Mouse (Mus musculus): Measurements from ENCODE around the gene Nup50. TPM values are rescaled to one million over a fixed set of nuclear protein-coding genes. Genes with fewer than 3 reads are reported as not detected.

Nup50 gene
- 10 to 100 TPM; 45.3 to 58.9 TPM for polyA plus RNA-seq (2017; shearing (Covaris generic))

DNA sequence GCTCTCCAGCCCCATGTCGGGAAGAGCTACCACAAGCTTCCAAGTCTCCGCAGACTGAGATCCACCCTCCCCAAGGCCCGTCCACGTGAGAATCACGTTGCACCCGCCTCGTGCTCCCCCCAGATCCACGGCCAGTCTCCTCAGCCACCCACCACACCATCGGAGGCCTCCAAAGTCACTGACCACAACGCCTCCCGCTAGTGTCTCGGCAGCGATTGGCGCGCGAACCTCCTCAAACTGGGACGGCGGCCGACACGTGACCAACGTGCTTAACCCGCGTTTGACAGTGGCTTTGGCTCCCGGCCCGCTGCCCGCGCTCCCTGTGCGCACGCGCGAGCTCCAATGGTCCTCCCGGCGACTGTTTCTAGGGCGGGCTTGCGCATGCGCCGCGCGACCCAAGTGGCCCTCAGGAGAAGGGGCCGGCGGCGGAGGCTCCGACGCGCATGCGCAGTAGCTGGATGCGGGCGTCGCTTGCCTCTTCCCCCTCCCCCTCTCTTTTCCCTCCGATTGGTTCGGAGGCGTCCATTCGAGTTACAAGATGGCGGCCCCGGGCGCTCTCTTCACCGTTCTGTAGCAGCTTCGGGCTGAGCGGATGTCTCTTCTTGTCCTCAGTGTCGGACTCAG is at the start of gene Nup50:
TSS of gene Nup50 (plus strand) at position 528 of the 624 bp plus-strand sequence.

DNA sequence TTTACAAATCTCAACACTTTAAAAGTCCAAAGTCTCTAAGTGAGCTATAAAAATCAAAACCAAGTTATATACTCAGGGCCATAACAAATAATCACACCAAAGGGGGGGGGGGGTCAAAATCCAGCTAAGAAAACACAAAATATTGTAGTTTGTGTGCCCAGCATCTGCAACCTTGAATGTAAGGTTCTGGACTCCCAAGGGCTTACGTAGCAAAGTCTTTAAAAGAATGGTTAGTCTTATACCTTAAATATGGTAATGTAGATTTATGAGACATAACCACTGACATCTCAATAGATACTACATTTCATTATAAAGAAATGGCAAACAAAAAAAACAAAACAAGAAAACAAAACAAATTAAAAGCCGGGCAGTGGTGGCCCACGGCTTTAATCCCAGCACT is 3.3 kb upstream of the Nup50 start, which contains the start of gene Gm29666:
TSS of gene Gm29666 (minus strand) at position 101 of the 400 bp plus-strand sequence.

DNA sequence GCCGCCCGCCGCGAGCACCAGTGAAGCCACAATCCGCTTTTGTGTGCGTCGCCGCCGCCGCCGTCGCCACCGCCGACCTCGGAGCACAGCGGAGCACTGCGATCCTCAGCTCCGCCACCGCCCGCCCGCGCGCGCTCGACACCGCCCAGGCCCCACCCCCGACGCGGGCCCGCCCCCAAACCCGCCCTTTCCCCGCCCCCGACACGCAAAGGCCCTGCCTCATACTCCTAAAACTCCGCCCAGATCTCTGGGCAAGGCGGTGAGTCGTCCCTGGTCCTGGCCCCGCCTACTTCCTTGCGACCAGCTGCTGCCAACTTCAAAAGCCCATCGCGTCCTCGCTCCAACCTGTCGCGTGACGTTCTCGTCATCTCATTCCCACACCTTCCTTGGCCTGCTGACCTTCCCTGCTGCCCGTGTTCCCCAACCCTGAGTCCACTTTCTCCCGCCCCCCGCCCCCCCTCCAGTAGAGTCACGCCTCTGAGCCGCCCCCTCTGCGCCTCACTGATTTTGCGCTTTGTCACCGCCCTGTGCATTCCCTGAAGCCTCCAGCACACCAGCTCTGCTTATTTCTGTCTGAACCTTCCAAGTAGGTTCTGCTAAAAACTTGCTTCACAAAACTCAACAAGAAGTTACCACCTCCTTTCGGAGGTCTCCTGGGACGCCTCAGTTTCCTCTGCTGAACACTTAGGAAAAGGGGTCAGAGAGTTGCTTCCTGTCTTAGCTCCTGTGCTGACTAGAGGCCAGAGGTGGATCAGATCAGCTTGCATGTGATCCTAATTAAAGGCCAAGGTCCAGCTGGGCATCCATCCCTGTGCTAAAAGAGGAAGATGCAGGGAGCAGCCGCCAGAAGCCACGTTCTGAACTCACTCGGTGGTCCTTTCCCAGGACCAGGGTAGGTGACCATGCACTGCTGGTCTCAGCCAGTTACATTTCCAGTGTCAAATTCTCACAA is 64.9 kb downstream of the Nup50 start, which contains the start of gene 5031439G07Rik:
TSS of gene 5031439G07Rik (minus strand) at position 678 of the 952 bp plus-strand sequence.

Other genes starting within 250 kb of the Nup50 start
- gene Arhgap8, start 203.4 kb upstream of the Nup50 start, polyA plus RNA-seq (2017; shearing (Covaris generic)) = not detected
- gene Phf21b, start 67.4 kb upstream of the Nup50 start, polyA plus RNA-seq (2017; shearing (Covaris generic)) = 1 to 10 TPM in 1 of 2 experiments, under 1 TPM in 1; 0.16 to 2.5 TPM
- under 1 TPM; 0.21 to 0.23 TPM for gene Gm29666, start 3.4 kb upstream of the Nup50 start, polyA plus RNA-seq (2017; shearing (Covaris generic))
- 10 to 100 TPM in 1 of 2 experiments, 1 to 10 TPM in 1; 7.6 to 13.1 TPM for gene 5031439G07Rik, start 65.1 kb downstream of the Nup50 start, polyA plus RNA-seq (2017; shearing (Covaris generic))
- gene Upk3a, start 93.7 kb downstream of the Nup50 start, polyA plus RNA-seq (2017; shearing (Covaris generic)) = not detected
- 10 to 100 TPM; 28.6 to 39.2 TPM for gene Fam118a, start 105.5 kb downstream of the Nup50 start, polyA plus RNA-seq (2017; shearing (Covaris generic))
- gene Smc1b, start 208.6 kb downstream of the Nup50 start, polyA plus RNA-seq (2017; shearing (Covaris generic)) = under 1 TPM in 1 of 2 experiments, not detected in 1; 0.14 TPM
- gene Ribc2, start 208.7 kb downstream of the Nup50 start, polyA plus RNA-seq (2017; shearing (Covaris generic)) = not detected